Comparison of ENCODE assay signal across 10 mouse cellular contexts in genomic region chr7:100722268-100722667, GRCm38 (mm10). TPM values are rescaled to one million over a fixed set of nuclear protein-coding genes. Genes with fewer than 3 reads are reported as not detected.
A peak's percentile ranks its signal among the peaks of the same experiment; 100 is the strongest.
DNase-seq lines count a peak whose midpoint lies in the region; ATAC-seq and TF ChIP-seq lines count a peak whose summit lies in the region.
"Had no signal": no experiment of that assay in that cellular context is flagged by ENCODE, and none has a peak within 500 bp of the region (broad histone marks: within the 10 kb centered on the region; RNA-seq: fewer than 3 reads in every experiment).

No protein-coding gene starts in this region.

- H3K9me3 ChIP-seq in forebrain, embryonic 10.5 days = no peaks in the 10 kb centered on the region
- no peaks in the 10 kb centered on the region for H3K9me3 ChIP-seq in forebrain, postnatal 0 days (ENCODE audit: low read length)
- no peaks in the 10 kb centered on the region for H3K9me3 ChIP-seq in E14TG2a.4 (ENCODE audit: low read length)
- no peaks in the 10 kb centered on the region for H3K9me3 ChIP-seq in forebrain, embryonic 12.5 days
- no peaks in the 10 kb centered on the region for H3K9me3 ChIP-seq in limb, embryonic 13.5 days
- H3K9me3 ChIP-seq: megakaryocyte, embryonic 14.5 days had no signal

- no peak for DNase-seq in forebrain, embryonic 10.5 days (ENCODE audit: extremely low spot score, low spot score)
- DNase-seq in forebrain, postnatal 0 days = no peak
- no peak for DNase-seq in adrenal gland, postnatal 4 days (ENCODE audit: low spot score in 2 of 2)
- no peak for DNase-seq in layer of hippocampus, adult 9-11 months
- DNase-seq: heart, postnatal 14 days had no signal

- no peak overlapping the region for H3K9ac ChIP-seq in forebrain, postnatal 0 days
- 0 out of 2 replicates have a peak overlapping the region, but pooled peaks have one; percentile 21 for H3K9ac ChIP-seq in forebrain, embryonic 12.5 days
- no peak overlapping the region for H3K9ac ChIP-seq in limb, embryonic 13.5 days

- H3K4me2 ChIP-seq in forebrain, postnatal 0 days (ENCODE audit: low read depth) = no peak overlapping the region
- peak overlapping the region; percentile 10 for H3K4me2 ChIP-seq in forebrain, embryonic 12.5 days
- H3K4me2 ChIP-seq in limb, embryonic 13.5 days (replicated peaks) = no peak overlapping the region

- H3K27ac ChIP-seq in forebrain, embryonic 10.5 days = peak overlapping the region; percentile 79
- H3K27ac ChIP-seq in forebrain, postnatal 0 days (ENCODE audit: low read depth, low read length) = no peak overlapping the region
- H3K27ac ChIP-seq in forebrain, embryonic 12.5 days = peak overlapping the region; percentile 91
- H3K27ac ChIP-seq in limb, embryonic 13.5 days = no peak overlapping the region

- 75% methylated on average over 6 of the region's 6 CpGs for WGBS in forebrain, embryonic 10.5 days
- WGBS in forebrain, postnatal 0 days = 45% methylated on average over 6 of the region's 6 CpGs
- 60% methylated on average over 6 of the region's 6 CpGs for WGBS in forebrain, embryonic 12.5 days
- 63% methylated on average over 6 of the region's 6 CpGs for WGBS in limb, embryonic 13.5 days

- no peak for TF ChIP-seq CTCF in forebrain, postnatal 0 days (IDR thresholded peaks at IDR 0.05; ENCODE audit: low read depth)
- TF ChIP-seq CTCF in E14TG2a.4 (conservative IDR thresholded peaks at IDR 0.05; ENCODE audit: low read length) = no peak

- H3K36me3 ChIP-seq in forebrain, embryonic 10.5 days (replicated peaks) = no peaks in the 10 kb centered on the region
- H3K36me3 ChIP-seq in forebrain, postnatal 0 days (ENCODE audit: insufficient read depth) = no peaks in the 10 kb centered on the region
- H3K36me3 ChIP-seq in E14TG2a.4 (ENCODE audit: insufficient read depth, low read length) = no peaks in the 10 kb centered on the region
- H3K36me3 ChIP-seq in forebrain, embryonic 12.5 days (replicated peaks) = no peaks in the 10 kb centered on the region
- H3K36me3 ChIP-seq in limb, embryonic 13.5 days = no peaks in the 10 kb centered on the region

- no peak overlapping the region for H3K4me3 ChIP-seq in forebrain, embryonic 10.5 days
- H3K4me3 ChIP-seq in forebrain, postnatal 0 days (ENCODE audit: low read depth, low read length) = no peak overlapping the region
- peak overlapping the region; percentile 30; the same call in 1 of the 2 replicates for H3K4me3 ChIP-seq in E14TG2a.4 (replicated peaks; ENCODE audit: low read length)
- no peak overlapping the region for H3K4me3 ChIP-seq in forebrain, embryonic 12.5 days (replicated peaks)
- H3K4me3 ChIP-seq in limb, embryonic 13.5 days = no peak overlapping the region
- H3K4me3 ChIP-seq: megakaryocyte, embryonic 14.5 days had no signal

- H3K4me1 ChIP-seq in forebrain, embryonic 10.5 days = peaks cover 39% of the 10 kb centered on the region
- peaks cover 11% of the 10 kb centered on the region for H3K4me1 ChIP-seq in forebrain, postnatal 0 days (ENCODE audit: insufficient read depth)
- peaks cover 68% of the 10 kb centered on the region for H3K4me1 ChIP-seq in E14TG2a.4 (replicated peaks; ENCODE audit: low read depth, low read length)
- H3K4me1 ChIP-seq in forebrain, embryonic 12.5 days = peaks cover 34% of the 10 kb centered on the region
- peaks cover 33% of the 10 kb centered on the region for H3K4me1 ChIP-seq in limb, embryonic 13.5 days

- no peaks in the 10 kb centered on the region for H3K27me3 ChIP-seq in forebrain, embryonic 10.5 days (ENCODE audit: poor library complexity, severe bottlenecking)
- no peaks in the 10 kb centered on the region for H3K27me3 ChIP-seq in forebrain, postnatal 0 days (ENCODE audit: insufficient read depth, low read length)
- no peaks in the 10 kb centered on the region for H3K27me3 ChIP-seq in E14TG2a.4 (ENCODE audit: insufficient read depth, low read length)
- no peaks in the 10 kb centered on the region for H3K27me3 ChIP-seq in forebrain, embryonic 12.5 days
- H3K27me3 ChIP-seq in limb, embryonic 13.5 days = no peaks in the 10 kb centered on the region
- H3K27me3 ChIP-seq: megakaryocyte, embryonic 14.5 days had no signal

- no peak for ATAC-seq in forebrain, postnatal 0 days
- ATAC-seq in forebrain, embryonic 12.5 days (ENCODE audit: low FRiP score) = peak; percentile 61; the same call in 1 of the 2 replicates
- ATAC-seq in limb, embryonic 13.5 days (ENCODE audit: low FRiP score, low read depth) = peak; percentile 59; the same call in 1 of the 2 replicates
- ATAC-seq in inflammation-experienced regulatory T-cells, adult 6 months = no peak

RNA-seq across cellular contexts. Expression of gene Fam168a, which starts 15.8 kb away (rescaled TPM):
- polyA plus RNA-seq in forebrain, embryonic 10.5 days (2016; fragmentation: Nextera tagmentation; extraction: Ambion mirVana) = 30.2 and 35.8 TPM in 2 replicates
- total RNA-seq in forebrain, postnatal 0 days (2014; rRNA removed) = 84.0 and 116 TPM in 2 replicates
- polyA plus RNA-seq in forebrain, postnatal 0 days (2015; fragmentation: Nextera tagmentation; extraction: Ambion mirVana) = 90.1 and 91.7 TPM in 2 replicates
- polyA plus RNA-seq in forebrain, embryonic 12.5 days (2016; fragmentation: Nextera tagmentation; extraction: Ambion mirVana) = 63.9 and 72.6 TPM in 2 replicates
- 56.2 and 62.8 TPM in 2 replicates for polyA plus RNA-seq in limb, embryonic 13.5 days (2015; fragmentation: Nextera tagmentation; extraction: Ambion mirVana)
- 10 to 100 TPM; 72.3 to 87.5 TPM for total RNA-seq in adrenal gland, postnatal 4 days (2021)
- polyA plus RNA-seq in inflammation-experienced regulatory T-cells, adult 6 months (2017; shearing (Covaris generic)) = 10 to 100 TPM; 13.4 to 35.3 (median 26.6) TPM

Comparison
In these comparisons a context has a peak if more than half of its experiments do, and no peak if none do; other contexts are left out.
1. H3K27ac ChIP-seq: peak in forebrain, embryonic 10.5 days (single experiment) and forebrain, embryonic 12.5 days (single experiment); none in forebrain, postnatal 0 days (single experiment) and limb, embryonic 13.5 days (single experiment).
2. ATAC-seq: peak in forebrain, embryonic 12.5 days (single experiment) and limb, embryonic 13.5 days (single experiment); none in forebrain, postnatal 0 days (single experiment) and inflammation-experienced regulatory T-cells, adult 6 months (single experiment).